Mouse (Mus musculus) ZHBTc4 (cell line): Measurements from ENCODE around the gene Zfp865.

Experiments
- DNase-seq: peaks from one replicate; pipeline ENCODE4 v3.0.0-alpha.2; 2011; ENCODE audit warnings: low read depth, low spot score

Zfp865 gene

GRCm38 (mm10) chr7:5020000-5020681 lies at the start of gene Zfp865, which contains the start of gene Ccdc106:
Gene Zfp865, plus strand, starts transcription at chr7:5020376.
Gene Ccdc106, plus strand, starts transcription at chr7:5020553.
- DNase-seq, result peak; percentile 99

- DNase-seq, result no peak
Observed at GRCm38 (mm10) chr7:4971068-4971467, 49.1 kb upstream of the Zfp865 start, which contains the start of gene Sbk3. Gene Sbk3, minus strand, starts transcription at chr7:4971168.

GRCm38 (mm10) chr7:4971710-4972109 lies 48.5 kb upstream of the Zfp865 start:
- DNase-seq, result no peak

DNA sequence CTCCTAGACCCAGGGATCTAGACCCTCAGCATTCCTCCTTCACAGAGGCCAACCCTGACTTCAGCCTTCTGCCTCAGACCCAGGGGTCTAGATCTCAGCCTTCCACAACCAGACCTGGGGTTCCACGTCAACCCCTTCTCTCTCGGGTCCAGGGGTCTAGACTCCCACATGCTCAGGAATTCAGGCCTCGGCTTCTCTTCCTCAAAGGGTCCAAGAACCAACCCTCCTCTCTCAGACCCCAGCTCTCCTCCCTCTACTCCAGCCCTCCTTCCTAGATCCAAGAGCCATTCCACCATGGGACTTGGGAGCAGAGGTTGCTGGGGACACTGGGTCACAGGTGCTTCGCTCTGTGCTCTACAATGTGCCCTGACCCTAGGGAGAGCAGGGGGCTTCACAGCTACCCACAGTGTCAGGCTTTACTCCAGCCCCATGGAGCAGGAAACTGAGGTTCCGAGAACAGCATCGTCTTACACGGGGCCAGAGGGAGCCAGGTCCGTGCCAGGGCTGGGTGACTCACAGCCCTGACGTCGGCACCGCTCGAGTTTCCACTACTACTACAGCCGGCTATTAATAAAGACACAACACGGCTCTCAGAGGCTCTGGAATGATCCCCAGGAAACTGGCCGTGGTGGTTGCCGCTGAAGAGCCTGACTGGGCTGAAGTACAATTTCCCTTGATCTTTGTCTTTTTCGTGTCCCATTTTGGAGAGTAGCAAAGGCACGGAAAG lies 47.7 kb upstream of the Zfp865 start:
- DNase-seq, result no peak

GRCm38 (mm10) chr7:4975455-4975854 lies 44.7 kb upstream of the Zfp865 start:
- DNase-seq, result no peak

- peak; percentile 80 for DNase-seq
Observed at GRCm38 (mm10) chr7:4976832-4977231, 43.3 kb upstream of the Zfp865 start.

DNA sequence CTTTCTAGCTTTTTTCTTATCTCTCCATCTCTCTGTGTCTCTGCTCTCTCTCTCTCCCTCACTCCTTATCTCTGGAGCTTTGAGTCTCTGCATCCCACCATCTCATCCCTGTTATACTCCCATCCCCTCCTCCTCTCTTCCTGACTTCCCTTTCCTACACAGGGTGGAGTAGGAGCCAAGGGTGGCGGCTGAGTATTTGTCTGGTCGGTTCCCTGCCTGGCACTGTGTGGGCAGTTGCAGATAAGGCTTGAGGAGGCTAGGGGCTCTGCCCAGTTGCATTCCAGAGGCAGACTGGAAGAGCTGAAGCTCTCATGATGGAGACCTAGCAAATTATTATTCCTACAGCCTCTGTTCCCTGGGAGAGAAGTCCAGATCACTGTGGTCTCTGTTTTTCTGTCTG lies 31.9 kb upstream of the Zfp865 start:
- DNase-seq, result no peak

DNA sequence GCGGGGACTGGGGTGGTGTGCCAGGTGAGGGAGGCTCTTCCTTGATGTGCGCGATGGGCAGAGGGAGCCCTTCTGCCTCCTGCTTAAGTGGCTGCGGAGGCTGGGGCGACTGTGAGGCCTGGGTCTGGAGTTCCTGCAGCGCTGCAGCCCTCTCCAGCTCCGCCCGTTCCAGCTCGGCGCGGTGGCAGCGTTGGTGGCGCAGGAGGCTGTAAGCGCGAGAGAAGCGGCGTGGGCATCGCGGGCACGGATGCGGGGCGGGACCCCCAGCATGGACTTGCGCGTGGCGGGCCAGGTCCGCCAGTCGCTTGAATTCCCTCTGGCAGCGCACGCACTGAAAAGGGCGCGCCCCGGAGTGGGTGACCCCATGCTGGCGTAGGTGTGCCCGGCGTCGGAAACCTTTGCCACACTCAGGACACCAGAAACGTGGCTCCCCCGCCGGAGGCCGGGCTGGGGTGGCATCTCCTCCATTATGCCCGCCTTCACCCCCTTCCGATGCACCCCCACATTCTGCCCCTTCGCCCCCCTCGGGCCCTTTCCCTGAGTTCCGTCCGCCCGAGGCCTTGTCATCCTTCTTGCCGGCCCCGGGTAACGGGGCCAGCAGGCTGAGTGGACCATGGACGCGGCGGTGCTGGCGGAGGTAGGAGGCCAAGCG lies 26.7 kb upstream of the Zfp865 start:
- peak; percentile 43 for DNase-seq

GRCm38 (mm10) chr7:4993999-4994788 lies 26.0 kb upstream of the Zfp865 start:
- DNase-seq, result no peak

DNA sequence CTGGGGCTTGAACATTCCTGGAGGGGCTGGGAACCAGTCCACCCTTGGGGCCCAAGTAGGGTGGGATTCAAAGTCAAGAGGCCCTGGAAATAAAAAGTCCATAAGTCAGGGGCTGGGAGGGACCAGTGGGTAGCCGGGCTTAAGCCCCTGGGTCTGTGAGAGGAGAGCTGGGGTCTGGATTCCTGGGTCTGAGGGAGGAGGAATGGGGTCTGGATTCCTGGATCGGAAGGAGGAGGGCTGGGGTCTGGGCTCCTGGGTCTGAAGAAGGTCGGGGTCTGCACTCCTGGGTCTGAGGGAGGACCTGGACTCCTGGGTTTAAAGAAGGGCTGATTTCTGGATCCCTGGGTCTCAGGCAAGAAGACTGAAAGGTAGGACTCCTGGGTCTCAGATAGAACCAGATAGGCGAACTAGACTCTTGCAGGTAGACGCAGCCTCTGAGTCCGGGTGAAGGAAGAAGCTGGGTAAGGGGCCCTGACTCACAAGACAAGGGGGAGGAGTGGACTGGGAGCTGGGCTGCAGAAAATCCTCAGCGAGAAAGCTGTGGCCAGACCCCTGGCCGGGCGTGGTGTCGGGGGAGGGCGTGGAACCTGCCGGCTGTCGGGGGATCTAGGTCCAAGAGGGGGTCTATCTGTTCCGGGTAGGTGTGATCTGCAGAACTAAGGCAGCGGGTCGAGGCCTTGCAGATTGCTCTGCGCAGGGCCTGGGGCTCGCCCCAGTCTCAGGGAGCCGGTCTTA lies 24.7 kb upstream of the Zfp865 start:
- DNase-seq, result no peak

- peak; percentile 90 for DNase-seq
Observed at GRCm38 (mm10) chr7:4996003-4996895, 23.9 kb upstream of the Zfp865 start, which contains the start of gene Zfp579. Gene Zfp579, minus strand, starts transcription at chr7:4996158.

GRCm38 (mm10) chr7:4996934-4997333 lies 23.2 kb upstream of the Zfp865 start:
- DNase-seq, result no peak

DNA sequence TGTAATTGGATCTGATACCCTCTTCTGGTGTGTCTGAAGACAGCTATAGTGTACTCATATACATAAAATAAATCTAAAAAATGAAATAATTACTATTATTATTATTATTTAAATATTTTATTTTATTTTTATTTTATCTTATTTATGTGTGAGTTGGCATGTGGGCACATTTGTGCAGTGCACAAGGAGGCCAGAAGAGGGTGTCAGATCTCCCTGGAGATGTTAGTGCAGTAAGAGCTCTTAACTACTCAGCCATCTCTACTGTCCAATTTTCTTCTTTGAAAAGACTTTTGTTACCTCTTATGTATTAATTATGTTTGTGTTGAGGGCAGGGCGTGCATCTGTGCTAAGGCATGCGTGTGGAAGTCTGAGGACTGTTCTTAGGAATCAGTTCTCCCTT lies 20.3 kb upstream of the Zfp865 start:
- no peak for DNase-seq

DNA sequence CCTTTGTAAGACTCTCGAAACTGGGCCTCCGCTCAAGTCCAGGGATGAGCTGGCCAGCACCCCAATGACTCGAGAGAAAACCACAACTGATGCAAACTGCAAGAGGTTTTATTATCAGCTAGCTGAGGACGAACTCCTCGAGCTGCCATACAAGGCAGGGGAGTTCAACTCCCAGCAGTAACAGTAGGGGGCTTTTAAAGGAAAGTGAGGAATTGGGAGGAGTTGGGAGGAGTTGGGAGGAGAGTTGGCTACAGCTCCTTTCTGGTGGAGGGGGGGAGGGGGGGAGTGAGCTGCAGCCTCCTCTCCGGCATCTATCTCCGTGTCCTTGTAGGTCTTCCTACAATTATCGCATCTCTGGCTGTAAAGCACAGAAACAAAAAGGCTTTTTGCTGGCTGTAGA lies 17.3 kb upstream of the Zfp865 start:
- DNase-seq, result peak; percentile 58

GRCm38 (mm10) chr7:5008229-5008628 lies 11.9 kb upstream of the Zfp865 start:
- peak; percentile 90 for DNase-seq

DNA sequence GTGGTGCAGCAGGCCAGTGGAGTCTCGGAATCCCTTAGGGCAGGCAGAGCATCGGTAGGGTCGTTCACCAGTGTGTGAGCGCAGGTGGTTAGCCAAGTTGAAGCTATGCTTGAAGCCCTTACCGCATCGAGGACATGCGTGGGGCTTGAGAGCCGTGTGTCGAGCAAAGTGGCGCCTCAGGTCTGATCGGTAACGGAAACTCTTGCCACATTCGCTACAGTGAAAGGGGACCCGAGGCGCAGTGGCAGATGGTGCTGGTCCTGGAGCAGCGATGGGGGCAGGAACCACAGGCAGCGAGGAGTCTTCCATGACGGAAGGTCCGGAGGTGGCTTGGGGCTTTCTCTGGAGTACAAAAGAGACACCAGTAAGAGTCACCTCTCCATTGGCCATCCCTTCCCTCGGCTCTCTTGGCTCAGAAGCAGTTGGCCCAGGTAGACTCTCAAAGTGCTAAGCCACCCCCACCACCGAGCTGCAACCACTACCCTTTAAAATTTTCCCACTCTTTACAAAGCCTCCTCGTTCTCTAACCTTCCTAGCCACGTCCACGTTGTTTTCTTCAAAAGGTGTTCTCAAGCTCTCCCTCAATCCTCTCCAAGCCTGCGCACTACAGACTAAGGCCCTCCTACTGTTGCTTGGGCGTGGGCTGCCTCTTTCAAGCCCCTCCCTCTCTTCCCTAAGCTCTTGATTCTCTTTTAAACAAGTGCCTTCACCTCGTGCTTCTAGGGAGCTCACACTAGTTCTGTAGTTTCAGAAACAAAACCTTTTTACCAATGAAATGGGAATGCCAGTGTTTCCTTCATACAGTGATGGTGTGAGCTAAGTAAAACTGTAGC lies 7.3 kb upstream of the Zfp865 start:
- peak; percentile 93 for DNase-seq

DNA sequence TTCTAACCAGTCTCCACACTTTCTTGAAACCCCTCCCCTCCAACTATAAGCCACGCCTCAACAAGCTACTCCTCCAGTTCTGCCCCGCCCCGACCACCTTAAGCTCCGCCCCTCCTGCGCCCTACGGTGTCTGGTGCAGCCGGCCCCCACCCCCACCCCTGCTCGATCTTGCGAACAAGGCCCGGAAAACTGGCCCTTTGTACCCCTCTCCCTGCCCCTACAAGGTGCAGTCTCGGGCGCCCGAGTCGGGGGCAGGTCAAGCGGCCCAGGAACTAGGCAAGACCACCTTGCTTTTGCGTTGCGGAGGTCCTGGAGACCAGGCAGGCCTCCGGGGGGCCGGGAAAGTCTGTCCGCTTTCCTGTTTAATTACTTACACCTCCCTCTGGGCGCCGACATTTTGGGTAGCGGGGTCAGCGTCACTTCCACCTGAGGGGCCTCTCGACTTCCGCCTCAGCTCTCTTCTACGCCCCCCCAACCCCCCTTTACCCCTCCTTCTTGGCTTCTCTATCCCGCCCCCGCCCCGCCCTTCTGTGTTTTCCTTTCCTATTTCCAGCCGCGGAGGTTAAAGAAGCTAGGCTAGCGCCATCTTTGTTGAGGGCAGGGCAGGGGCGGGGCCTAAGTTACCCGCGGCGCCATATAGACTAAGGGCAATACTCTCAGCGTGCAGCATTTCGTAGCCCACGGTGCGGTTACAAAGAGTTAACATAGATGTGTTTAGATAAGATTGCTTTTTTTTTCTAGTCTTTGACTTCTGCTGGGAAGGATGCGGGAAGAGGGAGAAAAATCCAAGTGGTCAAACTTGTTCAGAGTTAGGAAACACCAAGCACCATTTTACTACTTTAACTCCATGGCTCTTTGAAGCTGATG lies 5.7 kb upstream of the Zfp865 start, which contains the start of the genes Zfp524 and Fiz1:
Zfp524 (plus strand) TSS at position 165 of the 867 bp plus-strand sequence.
Fiz1 (minus strand) TSS at position 447 of the 867 bp plus-strand sequence.
- DNase-seq, result peak; percentile 99
